Mouse (Mus musculus) kidney, embryonic 14.5 days (tissue): ENCODE measurements around the gene Ska3. TPM values are rescaled to one million over a fixed set of nuclear protein-coding genes. Genes with fewer than 3 reads are reported as not detected.

Source experiments
- ATAC-seq: fragments of 200-750 bp; cut with Nextera tagmentation; 2 replicates; pipeline ENCODE4 v1.8.0; 2017; ENCODE audit warnings: moderate number of reproducible peaks, mild to moderate bottlenecking, moderate TSS enrichment, moderate library complexity; ENCODE audit not compliant: low FRiP score, low TSS enrichment
- H3K27ac ChIP-seq: fragments of 300-500 bp; sonication (generic); 2 replicates; pipeline ENCODE4 v1.5.1; 2014; ENCODE audit warnings: low read depth, mild to moderate bottlenecking, low read length, moderate library complexity, mixed read lengths
- H3K27me3 ChIP-seq: fragments of 300-500 bp; sonication (generic); 2 replicates; pipeline ENCODE4 v1.6.1; 2014; ENCODE audit warnings: mild to moderate bottlenecking, low read length; ENCODE audit not compliant: control insufficient read depth, insufficient read depth
- H3K36me3 ChIP-seq: fragments of 300-500 bp; sonication (generic); 2 replicates; pipeline ENCODE4 v1.6.1; 2014; ENCODE audit warnings: low read length, mixed read lengths; ENCODE audit not compliant: control insufficient read depth, insufficient read depth
- H3K4me1 ChIP-seq: fragments of 300-500 bp; sonication (generic); 2 replicates; pipeline ENCODE4 v1.6.1; 2014; ENCODE audit warnings: low read length, mixed read lengths; ENCODE audit not compliant: control insufficient read depth, insufficient read depth
- H3K4me2 ChIP-seq: fragments of 300-500 bp; sonication (generic); replicated peaks from 2 replicates; pipeline ENCODE4 v1.6.1; 2014; ENCODE audit warnings: low read depth, mild to moderate bottlenecking, low read length
- H3K4me3 ChIP-seq: fragments of 300-500 bp; sonication (generic); 2 replicates; pipeline ENCODE4 v1.5.1; 2014; ENCODE audit warnings: mild to moderate bottlenecking, low read length
- H3K9ac ChIP-seq: fragments of 300-500 bp; sonication (generic); 2 replicates; pipeline ENCODE4 v1.6.1; 2014; ENCODE audit warnings: low read depth, mild to moderate bottlenecking, low read length, moderate library complexity
- H3K9me3 ChIP-seq: fragments of 300-500 bp; sonication (generic); 2 replicates; pipeline ENCODE4 v1.6.1; 2016; ENCODE audit warnings: low read length; ENCODE audit not compliant: control insufficient read depth
- WGBS: fragments of 180-500 bp; shearing (Covaris S2); extraction: QIAGEN DNeasy Blood & Tissue Kit; methylation state at CpG from one replicate; pipeline ENCODE4 v1.1.7; 2014; 5-methylcytosine and 5-hydroxymethylcytosine counted together
- microRNA-seq: library from miRNA; unstranded; fragments of <30 nt; microRNA quantifications from one replicate; pipeline ENCODE4, GENCODE M21; 2016
- polyA plus RNA-seq: library from polyadenylated mRNA; unstranded; fragments of >200 nt; fragmentation: Nextera tagmentation; extraction: Ambion mirVana; gene quantifications from 2 replicates; pipeline ENCODE4 v1.2.1, GENCODE M21; 2014

Gene Ska3
- polyA plus RNA-seq, 1 experiment from 2014 or later = 51.9 TPM

DNA sequence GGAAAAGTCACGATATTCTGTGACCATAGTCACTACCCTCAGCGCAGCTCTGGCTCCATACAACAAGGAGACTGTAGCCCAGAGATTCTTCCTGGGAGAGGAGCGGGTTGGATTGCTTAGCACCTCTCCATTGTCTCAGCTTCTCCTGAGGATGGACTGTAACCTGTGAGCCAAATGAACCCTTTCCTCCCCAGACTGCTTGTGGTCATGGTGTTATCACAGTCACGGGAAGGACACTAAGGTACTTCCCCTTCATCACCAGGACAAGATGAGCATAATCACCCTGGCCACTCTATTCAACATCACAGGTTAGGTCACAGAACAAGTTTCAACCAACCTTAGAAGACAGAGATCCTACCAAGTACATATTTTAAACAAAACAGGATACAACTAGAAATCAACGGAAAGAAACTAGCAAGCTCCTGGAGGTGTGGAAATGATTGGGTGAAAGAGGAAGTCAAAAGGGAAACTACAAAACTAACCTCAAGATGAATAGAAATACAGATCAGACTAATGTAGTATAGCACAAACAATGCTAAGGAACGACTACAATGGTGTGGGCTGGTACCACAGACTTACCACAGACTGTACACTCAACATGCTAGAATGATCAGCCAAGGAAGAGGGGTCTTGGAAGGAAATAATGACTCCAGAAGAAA lies 53.7 kb downstream of the Ska3 start:
- H3K9me3 ChIP-seq = no peaks in the 10 kb centered on the region
- H3K4me1 ChIP-seq = no peaks in the 10 kb centered on the region
- H3K27me3 ChIP-seq = no peaks in the 10 kb centered on the region
- H3K4me3 ChIP-seq = no peak overlapping the region
- no peak overlapping the region for H3K27ac ChIP-seq
- no peaks in the 10 kb centered on the region for H3K36me3 ChIP-seq
- H3K4me2 ChIP-seq = no peak overlapping the region
- no peak overlapping the region for H3K9ac ChIP-seq
- 86% methylated on average over 6 of the region's 6 CpGs for WGBS
- ATAC-seq = no peak

DNA sequence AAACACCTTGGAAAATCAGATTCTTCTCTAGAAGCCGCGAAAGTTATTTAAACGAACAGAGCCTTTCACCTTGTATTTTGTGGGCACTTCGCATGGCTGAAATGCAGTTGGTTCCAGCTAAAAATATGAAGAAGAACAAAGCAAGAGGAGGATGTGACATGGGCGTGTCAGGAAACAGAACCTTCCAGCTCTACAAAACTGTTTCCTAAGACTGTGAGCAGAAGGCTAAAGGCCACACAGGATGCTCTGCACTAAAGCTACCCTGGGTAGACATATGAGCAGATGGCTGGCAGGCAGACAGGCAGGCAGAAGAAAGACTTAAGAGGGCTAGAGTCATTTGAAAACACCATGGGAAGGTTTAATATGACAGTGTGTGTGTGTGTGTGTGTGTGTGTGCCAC lies 56.9 kb downstream of the Ska3 start:
- H3K27ac ChIP-seq = no peak overlapping the region
- no peaks in the 10 kb centered on the region for H3K4me1 ChIP-seq

GRCm38 (mm10) chr14:57760447-57761412 lies 65.3 kb downstream of the Ska3 start:
- Histone ChIP-seq H3K9ac (no peak overlapping the region), H3K27me3 (no peaks in the 10 kb centered on the region), H3K4me3 (no peak overlapping the region), H3K4me2 (no peak overlapping the region), H3K27ac (no peak overlapping the region), H3K36me3 (no peaks in the 10 kb centered on the region), H3K4me1 (no peaks in the 10 kb centered on the region), H3K9me3 (no peaks in the 10 kb centered on the region)
- ATAC-seq = no peak
- 63% methylated on average over 10 of the region's 10 CpGs for WGBS

More for the DNA sequence above, 56.9 kb downstream of the Ska3 start:
- H3K4me2 ChIP-seq = no peak overlapping the region
- no peak overlapping the region for H3K4me3 ChIP-seq
- no peak overlapping the region for H3K9ac ChIP-seq
- H3K27me3 ChIP-seq = no peaks in the 10 kb centered on the region
- no peaks in the 10 kb centered on the region for H3K36me3 ChIP-seq
- no peak for ATAC-seq
- H3K9me3 ChIP-seq = no peaks in the 10 kb centered on the region
- 92% methylated on average over 5 of the region's 5 CpGs for WGBS

- Histone ChIP-seq H3K9ac (no peak within 1 kb of the TSS), H3K4me2 (no peak within 1 kb of the TSS), H3K9me3 (no peaks in the 10 kb centered on the region), H3K27ac (no peak within 1 kb of the TSS), H3K4me1 (no peaks in the 10 kb centered on the region; the same call in 1 of the 2 replicates), H3K36me3 (no peaks in the 10 kb centered on the region), H3K4me3 (no peak within 1 kb of the TSS), H3K27me3 (no peaks in the 10 kb centered on the region)
- 60% methylated on average over 4 of the region's 4 CpGs for WGBS
- ATAC-seq = no peak
Observed at GRCm38 (mm10) chr14:57758237-57758636, 67.7 kb downstream of the Ska3 start, which contains the start of gene Lats2. Lats2 (minus strand) TSS chr14:57758388.

Small RNA genes lying within 50 kb of the gene (microRNA-seq; reads per million reads assigned to microRNA genes)
- not detected for gene Mir3077

Other genes starting within 250 kb of the Ska3 start
- 25.4 and 36.7 TPM in 2 replicates for gene Xpo4, start 160.8 kb downstream of the Ska3 start, polyA plus RNA-seq
- not detected in 2 replicates for gene Gm49361, start 80.1 kb downstream of the Ska3 start, polyA plus RNA-seq
- gene Lats2, start 67.8 kb downstream of the Ska3 start, polyA plus RNA-seq = 12.6 and 21.5 TPM in 2 replicates
- gene Sap18, start 28.0 kb downstream of the Ska3 start, polyA plus RNA-seq = 37.2 and 49.1 TPM in 2 replicates
- gene Mrpl57, start within 50 bp of the Ska3 start, polyA plus RNA-seq = 161 and 166 TPM in 2 replicates
- 66.8 and 69.0 TPM in 2 replicates for gene Zdhhc20, start 64.1 kb upstream of the Ska3 start, polyA plus RNA-seq
- gene Micu2, start 173.1 kb upstream of the Ska3 start, polyA plus RNA-seq = 58.0 and 60.5 TPM in 2 replicates
- gene Fgf9, start 244.4 kb upstream of the Ska3 start, polyA plus RNA-seq = 7.1 and 8.5 TPM in 2 replicates